Mouse (Mus musculus) gastrocnemius, adult 18-20 months (tissue): ENCODE data around the gene Nfatc3. TPM values are rescaled to one million over a fixed set of nuclear protein-coding genes. Genes with fewer than 3 reads are reported as not detected.

Source experiments
- DNase-seq: peaks from one replicate; pipeline ENCODE4 v3.0.0; 2021; ENCODE audit warnings: low spot score
- total RNA-seq, 2 experiments: library from RNA; stranded (reverse); gene quantifications; 2 replicates each; pipeline ENCODE4 v1.2.3; 2021

Gene Nfatc3
- total RNA-seq, 2 experiments from 2014 or later: 26.2 to 27.9 TPM

GRCm38 (mm10) chr8:106123443-106123842 lies 64.8 kb downstream of the Nfatc3 start:
- DNase-seq: no peak

- DNase-seq: no peak
Measured at GRCm38 (mm10) chr8:106126055-106126454, 67.4 kb downstream of the Nfatc3 start.

GRCm38 (mm10) chr8:106127054-106127453 lies 68.4 kb downstream of the Nfatc3 start:
- DNase-seq: no peak

- peak; percentile 31 for DNase-seq
Measured at GRCm38 (mm10) chr8:106127882-106128410, 69.3 kb downstream of the Nfatc3 start.

- DNase-seq: no peak
Measured at GRCm38 (mm10) chr8:106129232-106129930, 70.7 kb downstream of the Nfatc3 start.

- no peak for DNase-seq
Measured at GRCm38 (mm10) chr8:106129997-106130396, 71.4 kb downstream of the Nfatc3 start.

- DNase-seq: no peak
Measured at GRCm38 (mm10) chr8:106130505-106130904, 71.9 kb downstream of the Nfatc3 start.

- no peak for DNase-seq
Measured at GRCm38 (mm10) chr8:106131021-106131420, 72.4 kb downstream of the Nfatc3 start.

GRCm38 (mm10) chr8:106131488-106132222 lies 73.0 kb downstream of the Nfatc3 start:
- no peak for DNase-seq

GRCm38 (mm10) chr8:106132356-106132755 lies 73.7 kb downstream of the Nfatc3 start:
- no peak for DNase-seq

- no peak for DNase-seq
Measured at GRCm38 (mm10) chr8:106133526-106133925, 74.9 kb downstream of the Nfatc3 start.

GRCm38 (mm10) chr8:106133946-106134345 lies 75.3 kb downstream of the Nfatc3 start:
- no peak for DNase-seq

- DNase-seq: no peak
Measured at GRCm38 (mm10) chr8:106134751-106135571, 76.3 kb downstream of the Nfatc3 start.

- DNase-seq: no peak
Measured at GRCm38 (mm10) chr8:106135672-106136071, 77.0 kb downstream of the Nfatc3 start.

- DNase-seq: no peak
Measured at GRCm38 (mm10) chr8:106136156-106137130, 77.8 kb downstream of the Nfatc3 start, which contains the start of gene Esrp2. Gene Esrp2 (minus strand): TSS chr8:106136974.

- no peak for DNase-seq
Measured at GRCm38 (mm10) chr8:106137218-106137905, 78.7 kb downstream of the Nfatc3 start.

- DNase-seq: peak; percentile 60
Measured at GRCm38 (mm10) chr8:106137906-106138477, 79.4 kb downstream of the Nfatc3 start.

- no peak for DNase-seq
Measured at GRCm38 (mm10) chr8:106138616-106139015, 80.0 kb downstream of the Nfatc3 start.

GRCm38 (mm10) chr8:106140191-106140590 lies 81.6 kb downstream of the Nfatc3 start:
- no peak for DNase-seq
